Mouse (Mus musculus) heart, embryonic 12.5 days (tissue): Measurements from ENCODE around the gene Ptcd2. TPM values are rescaled to one million over a fixed set of nuclear protein-coding genes. Genes with fewer than 3 reads are reported as not detected.

Source experiments
- ATAC-seq: fragments of 200-750 bp; cut with Nextera tagmentation; 2 replicates; pipeline ENCODE4 v1.8.0; 2017; ENCODE audit warnings: moderate TSS enrichment, moderate library complexity; ENCODE audit not compliant: insufficient number of reproducible peaks, low FRiP score
- H3K27ac ChIP-seq: fragments of 300-500 bp; sonication (generic); 2 replicates; pipeline ENCODE4 v1.5.1; 2016; ENCODE audit warnings: mild to moderate bottlenecking, moderate library complexity; ENCODE audit not compliant: poor library complexity, severe bottlenecking
- H3K27me3 ChIP-seq: fragments of 300-500 bp; sonication (generic); replicated peaks from 2 replicates; pipeline ENCODE4 v1.6.1; 2016; ENCODE audit warnings: mild to moderate bottlenecking, moderate library complexity
- H3K36me3 ChIP-seq: fragments of 300-500 bp; sonication (generic); 2 replicates; pipeline ENCODE4 v1.6.1; 2016; ENCODE audit warnings: mild to moderate bottlenecking, moderate library complexity
- H3K4me1 ChIP-seq: fragments of 300-500 bp; sonication (generic); replicated peaks from 2 replicates; pipeline ENCODE4 v1.6.1; 2016; ENCODE audit warnings: mild to moderate bottlenecking
- H3K4me2 ChIP-seq: fragments of 300-500 bp; sonication (generic); 2 replicates; pipeline ENCODE4 v1.6.1; 2016; ENCODE audit warnings: mild to moderate bottlenecking, moderate library complexity
- H3K4me3 ChIP-seq: fragments of 300-500 bp; sonication (generic); 2 replicates; pipeline ENCODE4 v1.5.1; 2016; ENCODE audit warnings: mild to moderate bottlenecking
- H3K9ac ChIP-seq: fragments of 300-500 bp; sonication (generic); 2 replicates; pipeline ENCODE4 v1.6.1; 2016; ENCODE audit warnings: mild to moderate bottlenecking, moderate library complexity
- H3K9me3 ChIP-seq: fragments of 300-500 bp; sonication (generic); replicated peaks from 2 replicates; pipeline ENCODE4 v1.6.1; 2016; ENCODE audit warnings: mild to moderate bottlenecking, moderate library complexity
- WGBS: fragments of 180-500 bp; shearing (Covaris S2); methylation state at CpG from one replicate; pipeline ENCODE4 v1.1.7; 2016; 5-methylcytosine and 5-hydroxymethylcytosine counted together
- polyA plus RNA-seq: library from polyadenylated mRNA; unstranded; fragments of >200 nt; fragmentation: Nextera tagmentation; extraction: Ambion mirVana; gene quantifications from 2 replicates; pipeline ENCODE4 v1.2.1, GENCODE M21; 2016

Gene Ptcd2
- polyA plus RNA-seq, 1 experiment from 2014 or later: 56.0 TPM

- no peak for ATAC-seq
- H3K4me1 ChIP-seq: peaks cover 6% of the 10 kb centered on the region; the same call in 1 of the 2 replicates
Observed at GRCm38 (mm10) chr13:99279351-99279750, 65.2 kb downstream of the Ptcd2 start.

GRCm38 (mm10) chr13:99278511-99278910 lies 66.0 kb downstream of the Ptcd2 start:
- 77% methylated on average over 6 of the region's 6 CpGs for WGBS

More at GRCm38 (mm10) chr13:99279351-99279750, 65.2 kb downstream of the Ptcd2 start:
- H3K4me2 ChIP-seq: no peak overlapping the region
- no peak overlapping the region for H3K27ac ChIP-seq
- 0 out of 2 replicates have a peak, but pooled peaks cover 5% of the 10 kb centered on the region for H3K9me3 ChIP-seq
- no peak overlapping the region for H3K4me3 ChIP-seq
- H3K36me3 ChIP-seq: no peaks in the 10 kb centered on the region
- WGBS: 61% methylated on average over 10 of the region's 10 CpGs
- no peaks in the 10 kb centered on the region for H3K27me3 ChIP-seq
- H3K9ac ChIP-seq: no peak overlapping the region

GRCm38 (mm10) chr13:99277521-99277920 lies 67.0 kb downstream of the Ptcd2 start:
- Histone ChIP-seq H3K4me3 (no peak overlapping the region), H3K9ac (no peak overlapping the region), H3K4me2 (no peak overlapping the region), H3K27ac (no peak overlapping the region), H3K9me3 (0 out of 2 replicates have a peak, but pooled peaks cover 6% of the 10 kb centered on the region), H3K4me1 (peaks cover under 1% of the 10 kb centered on the region; the same call in 1 of the 2 replicates), H3K36me3 (no peaks in the 10 kb centered on the region), H3K27me3 (no peaks in the 10 kb centered on the region)
- 91% methylated on average over 3 of the region's 3 CpGs for WGBS
- no peak for ATAC-seq

More at GRCm38 (mm10) chr13:99278511-99278910, 66.0 kb downstream of the Ptcd2 start:
- H3K4me1 ChIP-seq: peaks cover 6% of the 10 kb centered on the region; the same call in 1 of the 2 replicates
- no peak overlapping the region for H3K4me3 ChIP-seq
- H3K36me3 ChIP-seq: no peaks in the 10 kb centered on the region
- no peak for ATAC-seq
- no peak overlapping the region for H3K4me2 ChIP-seq
- H3K9me3 ChIP-seq: 0 out of 2 replicates have a peak, but pooled peaks cover 5% of the 10 kb centered on the region
- H3K27ac ChIP-seq: no peak overlapping the region
- no peaks in the 10 kb centered on the region for H3K27me3 ChIP-seq
- no peak overlapping the region for H3K9ac ChIP-seq

- ATAC-seq: no peak
- Histone ChIP-seq H3K27ac (no peak overlapping the region), H3K4me3 (no peak overlapping the region), H3K27me3 (no peaks in the 10 kb centered on the region), H3K9me3 (0 out of 2 replicates have a peak, but pooled peaks cover 2% of the 10 kb centered on the region), H3K9ac (no peak overlapping the region), H3K4me2 (no peak overlapping the region), H3K36me3 (no peaks in the 10 kb centered on the region), H3K4me1 (no peaks in the 10 kb centered on the region)
- WGBS: 91% methylated on average over 3 of the region's 3 CpGs
Observed at GRCm38 (mm10) chr13:99272046-99272445, 72.5 kb downstream of the Ptcd2 start.

Other genes with a start within 250 kb of the Ptcd2 start
- gene Zfp366, start 159.9 kb downstream of the Ptcd2 start, polyA plus RNA-seq: 0.12 and 0.36 TPM in 2 replicates
- 72.6 and 73.0 TPM in 2 replicates for gene Mrps27, start 81 bp upstream of the Ptcd2 start, polyA plus RNA-seq
- gene Map1b, start 171.8 kb upstream of the Ptcd2 start, polyA plus RNA-seq: 149 and 151 TPM in 2 replicates